Mouse (Mus musculus): ENCODE results near the gene Slc23a2.

The Slc23a2 gene

DNA sequence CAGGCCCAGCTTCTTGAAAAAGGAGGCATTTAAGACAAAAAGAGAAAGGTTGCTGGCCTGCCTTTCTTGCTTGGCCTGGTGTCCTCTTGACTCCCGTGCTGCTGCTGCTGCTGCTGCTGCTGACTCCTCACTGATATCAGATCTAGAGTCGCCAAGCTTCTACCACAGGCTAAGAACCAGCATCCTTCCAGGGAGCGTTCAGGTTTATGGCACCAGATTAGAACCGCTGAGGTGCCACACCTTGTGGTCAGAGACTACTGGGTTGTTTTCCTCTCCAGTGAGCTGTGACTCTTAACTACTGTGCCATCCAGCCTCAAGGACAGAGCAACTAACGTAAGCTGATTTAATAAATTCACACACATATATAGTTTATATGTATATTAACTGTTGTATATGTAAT lies 93.1 kb downstream of the Slc23a2 start:
- no peak for TF ChIP-seq GATA4 (IDR thresholded peaks at IDR 0.05; ENCODE audit: insufficient replicate concordance, low read length)

DNA sequence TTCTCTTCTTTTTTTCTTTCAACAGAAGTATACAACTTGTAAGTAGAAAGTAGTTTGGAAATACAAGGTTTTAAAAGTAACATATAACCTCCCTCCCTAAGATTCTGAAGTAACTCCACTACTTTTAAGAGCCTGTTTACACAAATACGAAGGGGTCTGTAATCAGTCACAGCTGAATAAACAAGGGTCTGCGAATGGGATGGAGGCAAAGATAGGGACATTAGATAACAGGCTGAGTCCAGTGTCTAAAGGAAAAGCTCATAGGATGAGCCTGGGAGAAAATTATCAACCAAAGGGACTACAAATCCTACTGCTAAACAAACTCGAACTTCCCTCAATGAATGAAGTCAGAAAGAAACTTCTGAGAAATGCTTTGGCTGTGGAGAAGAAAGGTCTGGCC lies 95.0 kb downstream of the Slc23a2 start:
- no peak for TF ChIP-seq GATA4 (IDR thresholded peaks at IDR 0.05; ENCODE audit: insufficient replicate concordance, low read length)

DNA sequence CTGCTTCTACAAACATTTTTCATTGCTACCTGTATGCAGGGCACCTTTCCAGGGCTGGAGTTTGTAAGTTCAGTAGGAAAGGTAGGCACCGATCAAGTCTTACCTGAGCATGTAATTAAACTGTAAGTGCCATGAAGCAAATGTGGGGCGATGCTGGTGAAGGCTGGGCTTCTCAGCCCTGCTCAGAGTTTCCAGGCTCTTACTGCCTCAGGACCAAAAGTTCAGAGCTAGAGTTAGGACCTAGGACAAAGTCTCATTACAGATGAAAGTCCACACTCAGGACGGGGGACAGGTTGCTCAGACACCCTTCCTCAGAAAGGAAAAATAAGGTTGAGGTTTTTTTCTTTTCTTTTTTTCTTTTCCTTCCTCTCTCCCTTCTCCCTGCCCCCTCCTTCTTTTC lies 95.4 kb downstream of the Slc23a2 start:
- no peak for TF ChIP-seq GATA4 (IDR thresholded peaks at IDR 0.05; ENCODE audit: insufficient replicate concordance, low read length)

DNA sequence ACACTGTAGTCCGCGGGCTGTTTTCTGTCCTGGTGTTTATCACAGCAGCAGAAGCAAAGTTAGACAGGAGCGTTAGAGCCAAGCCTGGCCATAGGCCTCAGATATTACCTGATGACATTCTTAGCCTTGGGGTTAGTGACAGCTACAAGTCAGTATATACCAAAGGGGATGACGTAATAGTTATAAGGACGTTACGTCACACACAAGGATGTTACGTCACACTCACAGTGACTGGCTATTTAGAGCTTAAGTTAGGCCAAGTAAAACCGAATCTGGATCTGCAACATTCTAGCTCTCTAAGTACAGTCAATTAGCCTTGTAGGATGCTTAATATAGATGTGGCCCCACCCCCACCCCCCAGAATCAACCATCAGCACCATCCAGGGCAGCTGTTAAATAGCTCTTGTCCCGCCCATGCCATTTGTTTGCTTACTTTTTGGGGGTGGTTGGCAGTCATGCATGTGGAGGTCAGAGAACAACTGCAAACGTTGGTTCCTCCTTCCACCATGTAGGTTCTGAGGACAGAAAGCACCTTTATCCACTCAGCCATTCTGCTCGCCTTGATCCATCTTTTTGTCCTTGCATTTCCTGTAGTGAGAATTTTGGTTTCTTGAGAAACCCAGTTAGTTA lies 96.7 kb downstream of the Slc23a2 start:
- no peak for TF ChIP-seq GATA4 (IDR thresholded peaks at IDR 0.05; ENCODE audit: insufficient replicate concordance, low read length)

DNA sequence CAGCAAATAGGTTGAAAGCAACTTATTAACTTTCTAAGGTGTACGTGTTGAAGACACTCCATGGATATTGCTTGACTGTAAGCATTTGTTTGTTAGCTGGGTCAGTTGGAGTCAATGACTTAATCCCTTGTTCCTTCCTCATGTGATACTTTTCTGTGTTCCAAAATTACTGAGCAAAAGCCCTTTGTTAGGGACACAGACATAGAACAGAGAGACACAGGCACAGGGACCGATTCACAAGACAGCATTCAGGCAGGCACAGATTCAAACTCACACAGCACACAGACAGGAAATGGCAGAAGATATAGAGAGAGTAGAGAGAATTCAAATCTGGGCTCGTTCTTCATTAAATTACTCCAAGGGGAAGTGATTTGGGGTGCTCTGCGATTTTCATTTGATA lies 97.5 kb downstream of the Slc23a2 start:
- no peak for TF ChIP-seq GATA4 (IDR thresholded peaks at IDR 0.05; ENCODE audit: insufficient replicate concordance, low read length)

DNA sequence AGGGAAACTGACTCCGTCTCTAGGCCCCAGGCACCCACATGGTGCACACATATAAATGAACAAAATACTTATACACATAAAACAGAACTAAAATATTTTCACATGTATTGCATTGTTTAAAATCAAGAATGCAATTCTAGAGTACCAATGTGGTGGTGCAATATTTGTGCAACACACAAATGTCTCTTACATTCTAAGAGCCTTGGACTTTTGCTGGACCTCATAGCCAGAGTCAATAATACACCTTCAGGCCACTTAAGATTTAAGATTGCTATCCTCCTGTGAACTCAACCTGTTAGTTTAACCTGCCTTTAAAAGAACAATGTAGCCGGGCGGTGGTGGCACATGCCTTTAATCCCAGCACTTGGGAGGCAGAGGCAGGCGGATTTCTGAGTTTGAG lies 98.2 kb downstream of the Slc23a2 start:
- TF ChIP-seq GATA4 (IDR thresholded peaks at IDR 0.05; ENCODE audit: insufficient replicate concordance, low read length) = no peak

DNA sequence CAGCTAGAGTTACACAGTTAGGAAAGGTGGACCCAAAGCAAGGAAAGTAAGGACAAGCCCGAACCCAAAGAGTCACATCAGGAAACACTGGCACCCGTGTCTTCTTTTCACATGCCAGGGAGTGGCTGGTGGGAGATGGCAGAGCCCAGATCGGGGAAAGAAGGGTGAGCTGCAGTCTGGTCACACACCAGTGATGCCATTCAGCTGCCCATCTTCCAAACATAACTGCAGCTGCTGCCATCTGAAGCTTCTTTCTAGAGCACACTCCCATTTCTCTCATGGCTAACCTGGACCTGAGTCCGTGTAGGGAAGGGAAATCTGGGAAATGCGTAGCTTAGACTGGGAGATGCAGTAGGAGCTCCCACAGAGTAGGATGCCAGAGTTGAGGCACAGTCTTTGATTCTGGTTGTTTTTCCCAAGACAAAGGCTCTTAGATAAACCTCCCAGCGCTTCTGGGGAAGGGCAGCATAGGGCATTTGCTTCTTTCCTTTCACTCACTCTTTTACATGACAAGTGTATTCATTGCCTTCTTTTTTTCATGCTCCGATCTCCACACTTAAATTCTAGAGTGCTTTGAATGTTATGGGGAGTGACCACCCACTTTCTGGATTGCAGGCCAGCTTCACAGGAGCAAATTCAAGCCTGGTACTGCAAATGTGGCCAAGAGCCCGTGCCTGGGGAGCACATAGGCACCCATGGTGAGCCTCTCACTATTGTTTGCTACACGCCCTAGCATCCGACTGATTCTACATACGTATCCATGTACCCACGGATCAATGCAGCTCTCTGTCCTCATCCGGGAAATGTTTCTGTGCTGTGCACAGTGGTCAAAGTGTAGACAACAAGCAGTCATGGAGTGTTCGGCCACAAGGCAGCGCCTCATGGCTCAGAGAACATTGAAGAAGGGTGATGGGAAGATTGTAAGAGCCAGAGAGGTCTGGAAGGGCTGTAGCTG lies 100.3 kb downstream of the Slc23a2 start:
- no peak for TF ChIP-seq GATA4 (IDR thresholded peaks at IDR 0.05; ENCODE audit: insufficient replicate concordance, low read length)

DNA sequence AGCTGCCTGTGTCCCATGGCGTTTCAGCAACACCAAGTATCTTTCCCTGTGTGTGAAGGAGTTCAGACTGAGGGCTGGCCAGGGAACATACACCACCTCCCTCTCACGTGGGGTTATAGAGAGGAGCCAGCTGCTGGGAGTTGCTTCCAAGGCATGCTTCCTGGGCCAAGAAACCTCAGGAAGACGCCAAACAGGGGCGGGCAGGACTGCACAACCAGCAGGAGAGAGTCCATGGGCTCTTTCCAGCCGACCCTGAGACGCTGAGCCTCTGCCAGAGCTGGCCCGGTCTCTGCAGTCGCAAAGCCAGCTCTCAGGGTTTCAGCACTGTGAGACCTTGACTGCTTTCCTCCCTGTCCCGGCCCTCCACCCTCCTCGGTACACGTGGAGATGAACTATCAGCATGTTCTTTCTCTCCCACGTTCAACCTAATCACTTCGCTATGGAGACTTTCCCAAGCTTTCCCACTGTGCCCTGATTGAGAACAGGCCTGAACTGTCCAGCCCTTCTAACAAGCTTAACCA lies 101.7 kb downstream of the Slc23a2 start:
- TF ChIP-seq GATA4 (IDR thresholded peaks at IDR 0.05; ENCODE audit: insufficient replicate concordance, low read length) = no peak

DNA sequence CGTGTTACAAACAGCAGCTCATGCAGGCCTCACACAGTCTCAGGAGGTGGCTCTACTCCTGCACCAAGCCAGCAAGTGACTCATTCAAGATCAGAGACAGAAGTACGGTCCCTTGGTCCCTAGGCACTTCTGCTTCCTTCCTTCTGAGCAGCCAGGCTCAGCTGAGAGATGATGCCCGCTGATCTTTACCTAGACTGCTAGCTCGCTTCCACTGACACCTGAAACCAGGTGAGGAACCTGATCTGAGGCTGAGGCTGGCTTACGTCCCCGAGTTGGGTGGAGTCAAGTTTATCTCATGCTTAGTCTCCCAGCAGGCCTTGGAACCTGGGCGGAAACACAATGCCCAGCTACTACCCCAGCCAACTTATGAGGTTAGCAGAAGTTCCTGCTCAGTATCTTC lies 105.0 kb downstream of the Slc23a2 start:
- no peak for TF ChIP-seq GATA4 (IDR thresholded peaks at IDR 0.05; ENCODE audit: insufficient replicate concordance, low read length)

DNA sequence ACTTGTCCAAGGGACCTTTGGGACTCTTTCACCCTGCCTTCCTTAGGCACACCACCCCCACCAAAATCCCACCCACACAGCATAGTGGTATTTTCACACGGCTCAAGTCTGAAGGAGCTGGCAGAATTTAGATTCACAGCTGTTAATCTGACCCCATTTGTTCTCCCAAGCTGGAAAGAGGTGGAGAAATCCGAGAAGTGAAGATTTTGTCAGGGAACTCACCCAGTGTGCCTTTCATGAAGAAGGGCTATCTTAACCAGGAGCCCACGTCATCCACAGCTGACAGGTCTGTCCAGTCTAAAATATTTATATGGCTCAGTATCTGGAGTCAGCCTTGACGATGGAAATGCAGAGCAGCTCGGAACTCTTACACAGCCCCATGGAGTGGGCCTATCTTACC lies 108.6 kb downstream of the Slc23a2 start:
- no peak for TF ChIP-seq GATA4 (IDR thresholded peaks at IDR 0.05; ENCODE audit: insufficient replicate concordance, low read length)

DNA sequence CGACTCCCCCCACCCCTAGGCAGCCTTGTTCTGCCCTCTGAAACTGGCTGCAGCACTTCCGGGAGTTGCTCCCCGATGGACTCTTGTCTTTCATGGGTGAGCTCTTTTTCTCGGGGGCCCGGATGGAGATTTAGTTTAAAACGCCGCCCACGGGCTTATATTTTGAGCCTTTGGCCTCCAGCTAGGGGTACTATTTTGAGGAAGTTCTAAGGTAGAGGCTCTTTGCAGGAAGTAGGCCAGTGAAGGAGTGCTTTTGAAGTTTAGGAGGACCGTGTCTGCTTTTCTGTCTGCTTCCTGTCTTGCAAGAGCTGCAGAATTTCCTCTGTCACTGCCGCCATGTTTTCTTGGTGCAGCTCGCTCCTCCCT lies 109.5 kb downstream of the Slc23a2 start:
- TF ChIP-seq GATA4 (IDR thresholded peaks at IDR 0.05; ENCODE audit: insufficient replicate concordance, low read length) = no peak

DNA sequence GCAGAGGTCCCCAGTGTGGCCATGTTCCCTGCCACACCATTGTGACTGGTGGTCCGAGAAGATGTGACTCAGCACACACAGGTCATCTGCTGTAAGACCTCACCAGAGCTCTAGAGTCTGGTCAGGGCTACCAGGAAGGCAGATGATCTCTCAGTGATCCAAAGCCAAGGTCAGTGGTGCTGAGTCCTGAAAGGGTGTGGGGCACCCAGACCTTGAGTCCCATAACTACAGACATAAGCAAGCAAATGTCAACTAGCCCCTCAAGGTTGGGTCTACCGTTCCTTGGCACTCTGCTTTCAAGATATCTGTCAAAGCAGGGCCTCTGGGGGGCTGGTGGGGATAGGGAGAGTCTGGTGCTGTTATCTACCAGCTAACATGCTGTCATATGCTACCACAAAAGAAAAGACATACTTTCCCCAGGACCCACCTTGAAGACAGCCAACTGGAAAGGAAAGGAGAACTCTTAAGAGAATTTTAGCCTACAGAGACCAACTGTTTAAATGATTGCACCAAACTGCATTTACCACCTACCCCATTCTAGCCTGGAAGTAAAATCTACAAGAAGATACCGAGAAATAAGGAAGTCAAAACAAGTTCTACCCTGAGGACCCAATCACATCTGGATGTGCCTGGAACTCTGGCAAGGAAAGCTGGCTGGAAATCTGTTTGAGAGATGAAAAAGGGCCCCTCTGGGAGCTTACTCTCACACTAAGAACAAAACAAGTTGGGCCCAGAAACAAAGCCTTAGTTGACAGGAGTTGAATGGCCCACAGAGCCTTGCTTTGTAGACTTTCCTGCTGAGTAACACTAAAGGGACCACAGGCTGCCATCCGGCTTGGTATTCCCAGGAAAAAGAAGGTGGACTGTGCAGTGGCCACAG lies 110.1 kb downstream of the Slc23a2 start:
- TF ChIP-seq GATA4 (IDR thresholded peaks at IDR 0.05; ENCODE audit: insufficient replicate concordance, low read length) = no peak

DNA sequence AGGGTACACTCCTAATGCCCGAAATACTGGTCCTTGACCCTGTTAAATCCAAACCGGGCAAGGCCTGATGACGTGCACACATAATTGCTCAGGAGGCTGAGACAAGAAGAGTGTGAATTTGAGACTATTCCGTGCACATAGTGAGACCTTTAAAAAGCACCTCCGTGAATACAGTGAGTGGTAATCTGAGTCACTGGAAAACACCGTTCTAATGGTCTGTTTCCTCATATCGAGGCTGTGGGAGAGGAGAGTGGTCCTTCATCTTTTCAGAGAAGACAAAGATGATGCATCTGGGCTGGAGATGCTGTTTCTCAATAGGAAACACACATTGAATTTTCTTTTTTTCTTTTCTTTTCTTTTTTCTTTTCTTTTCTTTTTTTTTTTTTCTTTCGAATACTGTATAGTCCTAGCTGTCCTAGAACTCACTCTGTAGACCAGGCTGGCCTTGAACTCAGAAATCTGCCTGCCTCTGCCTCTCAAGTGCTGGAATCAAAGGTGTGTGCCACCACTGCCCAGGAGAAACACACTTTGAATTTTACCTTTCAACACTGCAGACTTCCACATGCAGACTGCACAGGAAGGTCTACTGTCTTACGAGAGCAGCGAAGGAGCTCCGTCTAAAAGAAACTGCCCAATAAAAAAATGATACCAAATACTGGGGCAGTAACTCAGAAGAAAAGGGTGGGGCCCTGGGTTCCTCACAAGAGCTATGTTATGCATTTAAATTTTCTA lies 113.4 kb downstream of the Slc23a2 start:
- no peak for TF ChIP-seq GATA4 (IDR thresholded peaks at IDR 0.05; ENCODE audit: insufficient replicate concordance, low read length)

Data from liver, adult (tissue).